Mouse (Mus musculus) MEL (cell line): Measurements from ENCODE around the gene Zic4.

Experiments
- CTCF ChIP-seq, 3 experiments: IDR thresholded peaks in 2 of 3; conservative IDR thresholded peaks in 1 of 3; 2 replicates each; pipeline ENCODE4 v1.5.1; 2011 to 2012; ENCODE audit warnings: low read length in 3 of 3, low read depth in 2 of 3, mild to moderate bottlenecking in 2 of 3, improper control_type of control experiment in 1 of 3, inconsistent platforms in 1 of 3, mixed read lengths in 1 of 3, moderate library complexity in 1 of 3; ENCODE audit not compliant: control insufficient read depth in 1 of 3, insufficient read depth in 1 of 3, poor library complexity in 1 of 3, severe bottlenecking in 1 of 3
- EP300 ChIP-seq, 2 experiments: IDR thresholded peaks; 2 replicates each; pipeline ENCODE4 v1.6.1; 2011; ENCODE audit warnings: improper control_type of control experiment in 2 of 2, low read length in 2 of 2, low read depth in 1 of 2, mild to moderate bottlenecking in 1 of 2
- GATA1 ChIP-seq: IDR thresholded peaks from 2 replicates; pipeline ENCODE4 v1.6.1; 2011; ENCODE audit warnings: low read depth, low read length, improper control_type of control experiment
- HCFC1 ChIP-seq: IDR thresholded peaks from 2 replicates; pipeline ENCODE4 v1.6.1; 2012; ENCODE audit warnings: low read depth, mild to moderate bottlenecking, inconsistent platforms, low read length, improper control_type of control experiment, moderate library complexity
- MAX ChIP-seq: IDR thresholded peaks from 2 replicates; pipeline ENCODE4 v1.6.1; 2011; ENCODE audit warnings: low read length, improper control_type of control experiment
- POLR2A ChIP-seq, 2 experiments: IDR thresholded peaks; 2 replicates each; pipeline ENCODE4 v1.6.1; 2011 to 2012; ENCODE audit warnings: low read length in 2 of 2, mild to moderate bottlenecking in 2 of 2, control low read depth in 1 of 2, improper control_type of control experiment in 1 of 2, low read depth in 1 of 2, moderate library complexity in 1 of 2; ENCODE audit not compliant: control insufficient read depth in 1 of 2, insufficient read depth in 1 of 2, poor library complexity in 1 of 2
- POLR2AphosphoS2 ChIP-seq: IDR thresholded peaks from 2 replicates; pipeline ENCODE4 v1.6.1; 2011; ENCODE audit warnings: low read length, improper control_type of control experiment
- SMC3 ChIP-seq: IDR thresholded peaks from 2 replicates; pipeline ENCODE4 v1.6.1; 2011; ENCODE audit warnings: low read depth, low read length, improper control_type of control experiment
- ZKSCAN1 ChIP-seq: IDR thresholded peaks from 2 replicates; pipeline ENCODE4 v1.6.1; 2012; ENCODE audit warnings: low read depth, mild to moderate bottlenecking, inconsistent platforms, low read length, improper control_type of control experiment, moderate library complexity
- ZNF384 ChIP-seq: IDR thresholded peaks from 2 replicates; pipeline ENCODE4 v1.6.1; 2012; ENCODE audit warnings: low read depth, mild to moderate bottlenecking, inconsistent platforms, low read length, improper control_type of control experiment

DNA sequence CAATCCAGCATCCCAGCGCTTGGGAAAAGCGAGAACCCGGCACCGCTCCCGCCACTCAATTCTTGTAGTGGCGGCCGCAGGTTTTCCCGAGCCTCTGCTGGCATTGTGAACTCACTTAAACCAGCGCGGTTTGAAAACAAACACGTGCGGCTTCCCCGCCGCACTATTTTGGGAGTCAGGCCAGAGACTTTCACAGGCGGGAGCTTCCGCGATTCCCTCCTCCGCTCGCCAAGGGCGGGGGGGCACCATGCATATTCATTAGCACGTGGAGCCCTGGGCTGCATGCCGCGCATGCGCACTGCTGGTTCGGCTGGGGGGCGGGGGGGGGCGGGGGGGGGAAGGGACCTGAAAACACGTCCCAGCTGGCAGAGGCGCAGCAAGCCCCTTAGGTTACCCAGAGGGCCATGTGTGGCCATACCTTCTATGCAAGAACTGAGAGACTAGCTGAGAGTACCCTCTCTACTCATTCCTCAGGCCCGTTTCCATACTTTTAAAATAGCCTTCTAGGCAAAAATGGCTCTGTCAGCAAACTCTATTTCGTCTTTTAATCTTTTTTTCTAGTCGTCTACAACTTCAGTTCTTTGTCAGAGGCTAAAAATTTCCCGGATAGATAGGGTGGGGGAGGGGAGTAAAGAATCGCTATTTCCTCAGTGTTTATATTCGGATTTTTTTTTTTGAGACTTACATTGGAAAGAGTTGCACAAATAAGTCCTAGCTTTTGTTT lies 6.4 kb upstream of the Zic4 start:
- TF ChIP-seq EP300 (IDR thresholded peaks at IDR 0.05; ENCODE audit: low read depth in 1 of 2, low read length in 2 of 2) (no peak), CTCF (IDR thresholded peaks at IDR 0.05 in 2 of 3, conservative IDR thresholded peaks at IDR 0.05 in 1 of 3; ENCODE audit: control insufficient read depth in 1 of 3, insufficient read depth in 1 of 3, low read depth in 2 of 3, low read length in 3 of 3, poor library complexity in 1 of 3, severe bottlenecking in 1 of 3) (no peak), MAX (no peak), HCFC1 (no peak), ZNF384 (no peak), GATA1 (no peak), POLR2A (IDR thresholded peaks at IDR 0.05; ENCODE audit: control insufficient read depth in 1 of 2, insufficient read depth in 1 of 2, low read depth in 1 of 2, low read length in 2 of 2, poor library complexity in 1 of 2) (no peak), SMC3 (no peak), POLR2AphosphoS2 (no peak), ZKSCAN1 (no peak)
